Mouse (Mus musculus): ENCODE results near the gene Smndc1.

GRCm38 (mm10) chr19:53390495-53391007 is at the start of gene Smndc1:
- no peak for TF ChIP-seq CTCF (conservative IDR thresholded peaks at IDR 0.05; ENCODE audit: low read length)
- no peak for TF ChIP-seq POU5F1 (IDR thresholded peaks at IDR 0.05; ENCODE audit: borderline replicate concordance, low read length)

Data from E14TG2a.4 (cell line).